Mouse (Mus musculus) heart, postnatal 0 days (tissue): ENCODE measurements around the gene Ppme1.

Experiments
- CTCF ChIP-seq: IDR thresholded peaks from 2 replicates; pipeline ENCODE4 v1.5.1; 2016; ENCODE audit warnings: antibody characterized with exemption, control low read depth, low read depth
- EP300 ChIP-seq: IDR thresholded peaks from 2 replicates; pipeline ENCODE4 v1.6.1; 2016; ENCODE audit warnings: antibody characterized with exemption, low read depth

GRCm38 (mm10) chr7:100381161-100381560 lies 9.1 kb upstream of the Ppme1 start:
- no peak for TF ChIP-seq CTCF
- no peak for TF ChIP-seq EP300
